Mouse (Mus musculus): ENCODE results near the gene Rell1.

Rell1 gene

GRCm38 (mm10) chr5:63952039-63952438, 16.7 kb downstream of the Rell1 start:
- DNase-seq, result no peak

- no peak for DNase-seq
These were observed 17.2 kb downstream of the Rell1 start for GRCm38 (mm10) chr5:63951421-63951911.

GRCm38 (mm10) chr5:63949195-63949594, 19.5 kb downstream of the Rell1 start:
- no peak for DNase-seq

GRCm38 (mm10) chr5:63947526-63947925, 21.2 kb downstream of the Rell1 start:
- DNase-seq, result no peak

- no peak for DNase-seq
These were observed 25.4 kb downstream of the Rell1 start for GRCm38 (mm10) chr5:63943291-63943690.

GRCm38 (mm10) chr5:63941891-63942290, 26.8 kb downstream of the Rell1 start:
- DNase-seq, result no peak

- DNase-seq, result peak; percentile 28 to 34
These were observed 30.1 kb downstream of the Rell1 start for GRCm38 (mm10) chr5:63938575-63938974.

GRCm38 (mm10) chr5:63936740-63937139, 32.0 kb downstream of the Rell1 start:
- DNase-seq, result no peak

- no peak for DNase-seq
These were observed 33.1 kb downstream of the Rell1 start for GRCm38 (mm10) chr5:63935581-63935980.

- DNase-seq, result no peak
These were observed 35.9 kb downstream of the Rell1 start for GRCm38 (mm10) chr5:63932829-63933228.

- DNase-seq, result no peak
These were observed 37.8 kb downstream of the Rell1 start for GRCm38 (mm10) chr5:63930824-63931358.

GRCm38 (mm10) chr5:63925035-63925628, 43.6 kb downstream of the Rell1 start:
- no peak for DNase-seq

GRCm38 (mm10) chr5:63923305-63924025, 45.2 kb downstream of the Rell1 start:
- no peak for DNase-seq

- DNase-seq, result no peak
These were observed 50.5 kb downstream of the Rell1 start for GRCm38 (mm10) chr5:63918201-63918600.

GRCm38 (mm10) chr5:63916457-63917139, 52.1 kb downstream of the Rell1 start:
- DNase-seq, result no peak

- no peak for DNase-seq
These were observed 53.8 kb downstream of the Rell1 start for GRCm38 (mm10) chr5:63914896-63915295.

GRCm38 (mm10) chr5:63910171-63910960, 58.3 kb downstream of the Rell1 start:
- no peak for DNase-seq

- no peak for DNase-seq
These were observed 61.2 kb downstream of the Rell1 start for GRCm38 (mm10) chr5:63907513-63907912.

- peak; percentile 56 to 80 for DNase-seq
These were observed 62.3 kb downstream of the Rell1 start for GRCm38 (mm10) chr5:63906149-63907093.

GRCm38 (mm10) chr5:63903329-63903728, 65.4 kb downstream of the Rell1 start:
- DNase-seq, result no peak

GRCm38 (mm10) chr5:63897820-63898110, 70.9 kb downstream of the Rell1 start:
- DNase-seq, result no peak

Data from spleen, adult 18-20 months (tissue).